Mouse (Mus musculus) limb, embryonic 11.5 days (tissue): ENCODE results near the gene H2-T3. TPM values are rescaled to one million over a fixed set of nuclear protein-coding genes. Genes with fewer than 3 reads are reported as not detected.

Experiments used
- ATAC-seq: fragments of 200-750 bp; cut with Nextera tagmentation; 2 replicates; pipeline ENCODE4 v1.8.0; 2017; ENCODE audit warnings: low read depth; ENCODE audit not compliant: insufficient number of reproducible peaks, low FRiP score, low TSS enrichment
- DNase-seq: peaks from one replicate; pipeline ENCODE4 v3.0.0-alpha.2; 2015; ENCODE audit warnings: low spot score
- H3K27ac ChIP-seq: fragments of 300-500 bp; sonication (generic); replicated peaks from 2 replicates; pipeline ENCODE4 v1.5.1; 2014; ENCODE audit warnings: low read depth, mild to moderate bottlenecking, low read length
- H3K27me3 ChIP-seq: fragments of 300-500 bp; sonication (generic); 2 replicates; pipeline ENCODE4 v1.6.1; 2014; ENCODE audit warnings: mild to moderate bottlenecking, low read length, mixed read lengths; ENCODE audit not compliant: control insufficient read depth, insufficient read depth
- H3K36me3 ChIP-seq: fragments of 300-500 bp; sonication (generic); 2 replicates; pipeline ENCODE4 v1.6.1; 2014; ENCODE audit warnings: mild to moderate bottlenecking, low read length, moderate library complexity, mixed read lengths; ENCODE audit not compliant: control insufficient read depth, insufficient read depth
- H3K4me1 ChIP-seq: fragments of 300-500 bp; sonication (generic); 2 replicates; pipeline ENCODE4 v1.6.1; 2014; ENCODE audit warnings: low read length, mixed read lengths; ENCODE audit not compliant: control insufficient read depth, insufficient read depth
- H3K4me2 ChIP-seq: fragments of 300-500 bp; sonication (generic); 2 replicates; pipeline ENCODE4 v1.6.1; 2014; ENCODE audit warnings: low read depth, mild to moderate bottlenecking, moderate library complexity; ENCODE audit not compliant: severe bottlenecking
- H3K4me3 ChIP-seq: fragments of 300-500 bp; sonication (generic); 2 replicates; pipeline ENCODE4 v1.5.1; 2014; ENCODE audit warnings: low read depth, low read length
- H3K9ac ChIP-seq: fragments of 300-500 bp; sonication (generic); 2 replicates; pipeline ENCODE4 v1.6.1; 2014; ENCODE audit warnings: mild to moderate bottlenecking, low read length
- H3K9me3 ChIP-seq: fragments of 300-500 bp; sonication (generic); 2 replicates; pipeline ENCODE4 v1.6.1; 2016; ENCODE audit warnings: low read length; ENCODE audit not compliant: control insufficient read depth
- WGBS: fragments of 180-500 bp; shearing (Covaris S2); extraction: QIAGEN DNeasy Blood & Tissue Kit; methylation state at CpG from one replicate; pipeline ENCODE4 v1.1.7; 2014; 5-methylcytosine and 5-hydroxymethylcytosine counted together
- polyA plus RNA-seq: library from polyadenylated mRNA; unstranded; fragments of >200 nt; fragmentation: Nextera tagmentation; extraction: Ambion mirVana; gene quantifications from 2 replicates; pipeline ENCODE4 v1.2.1, GENCODE M21; 2014

H2-T3 gene
- polyA plus RNA-seq, 1 experiment from 2014 or later: not detected

GRCm38 (mm10) chr17:36218594-36219155 lies 28.6 kb upstream of the H2-T3 start:
- no peak for ATAC-seq
- H3K9me3 ChIP-seq: no peaks in the 10 kb centered on the region
- H3K4me3 ChIP-seq: no peak overlapping the region
- no peak overlapping the region for H3K4me2 ChIP-seq
- H3K27ac ChIP-seq: no peak overlapping the region
- no peaks in the 10 kb centered on the region for H3K4me1 ChIP-seq
- DNase-seq: no peak
- WGBS: 59% methylated on average over 5 of the region's 5 CpGs
- H3K9ac ChIP-seq: no peak overlapping the region
- peaks cover 50% of the 10 kb centered on the region for H3K27me3 ChIP-seq
- no peaks in the 10 kb centered on the region for H3K36me3 ChIP-seq

- H3K4me3 ChIP-seq: no peak overlapping the region
- no peaks in the 10 kb centered on the region for H3K36me3 ChIP-seq
Observed at GRCm38 (mm10) chr17:36215586-36215985, 25.5 kb upstream of the H2-T3 start.

GRCm38 (mm10) chr17:36206846-36207245 lies 16.8 kb upstream of the H2-T3 start:
- Histone ChIP-seq H3K9ac (no peak overlapping the region), H3K4me2 (no peak overlapping the region), H3K36me3 (no peaks in the 10 kb centered on the region), H3K4me3 (no peak overlapping the region), H3K27me3 (peaks cover 21% of the 10 kb centered on the region), H3K27ac (no peak overlapping the region), H3K4me1 (no peaks in the 10 kb centered on the region), H3K9me3 (no peaks in the 10 kb centered on the region)
- no peak for DNase-seq
- no peak for ATAC-seq

More at GRCm38 (mm10) chr17:36215586-36215985, 25.5 kb upstream of the H2-T3 start:
- H3K27me3 ChIP-seq: peaks cover 45% of the 10 kb centered on the region
- DNase-seq (peak; percentile 22), ATAC-seq (no peak)
- no peak overlapping the region for H3K4me2 ChIP-seq
- no peak overlapping the region for H3K9ac ChIP-seq
- 4% methylated on average over 20 of the region's 20 CpGs for WGBS
- H3K4me1 ChIP-seq: no peaks in the 10 kb centered on the region
- no peak overlapping the region for H3K27ac ChIP-seq
- H3K9me3 ChIP-seq: no peaks in the 10 kb centered on the region

GRCm38 (mm10) chr17:36205862-36206261 lies 15.8 kb upstream of the H2-T3 start:
- H3K27me3 ChIP-seq: peaks cover 21% of the 10 kb centered on the region
- under 1% methylated on average over 41 of the region's 41 CpGs for WGBS
- no peaks in the 10 kb centered on the region for H3K4me1 ChIP-seq
- no peak overlapping the region for H3K9ac ChIP-seq
- H3K9me3 ChIP-seq: no peaks in the 10 kb centered on the region
- H3K36me3 ChIP-seq: no peaks in the 10 kb centered on the region
- H3K4me3 ChIP-seq: peak overlapping the region; percentile 22; the same call in 1 of the 2 replicates
- DNase-seq (peak; percentile 38), ATAC-seq (no peak)
- H3K27ac ChIP-seq: no peak overlapping the region
- peak overlapping the region; percentile 33 for H3K4me2 ChIP-seq

- DNase-seq: peak; percentile 28
- Histone ChIP-seq H3K4me2 (peak overlapping the region; percentile 33), H3K27me3 (peaks cover 21% of the 10 kb centered on the region), H3K36me3 (no peaks in the 10 kb centered on the region), H3K4me1 (no peaks in the 10 kb centered on the region), H3K27ac (no peak overlapping the region), H3K4me3 (peak overlapping the region; percentile 16), H3K9me3 (no peaks in the 10 kb centered on the region), H3K9ac (no peak overlapping the region)
- 2% methylated on average over 15 of the region's 15 CpGs for WGBS
- ATAC-seq: no peak
Observed at GRCm38 (mm10) chr17:36205456-36205855, 15.4 kb upstream of the H2-T3 start.

GRCm38 (mm10) chr17:36201851-36202250 lies 11.8 kb upstream of the H2-T3 start:
- H3K4me1 ChIP-seq: no peaks in the 10 kb centered on the region
- no peak overlapping the region for H3K4me2 ChIP-seq
- no peak for ATAC-seq
- H3K36me3 ChIP-seq: no peaks in the 10 kb centered on the region
- H3K27ac ChIP-seq: no peak overlapping the region
- peaks cover 19% of the 10 kb centered on the region for H3K27me3 ChIP-seq
- H3K4me3 ChIP-seq: no peak overlapping the region
- no peaks in the 10 kb centered on the region for H3K9me3 ChIP-seq
- 91% methylated on average over 2 of the region's 2 CpGs for WGBS
- H3K9ac ChIP-seq: no peak overlapping the region
- DNase-seq: no peak

GRCm38 (mm10) chr17:36198317-36198716 lies 8.2 kb upstream of the H2-T3 start:
- 10% methylated on average over 5 of the region's 5 CpGs for WGBS
- H3K9me3 ChIP-seq: no peaks in the 10 kb centered on the region
- H3K36me3 ChIP-seq: no peaks in the 10 kb centered on the region
- H3K4me3 ChIP-seq: no peak overlapping the region
- DNase-seq (peak; percentile 55), ATAC-seq (no peak)
- H3K4me1 ChIP-seq: no peaks in the 10 kb centered on the region
- H3K4me2 ChIP-seq: no peak overlapping the region
- no peaks in the 10 kb centered on the region for H3K27me3 ChIP-seq
- H3K27ac ChIP-seq: no peak overlapping the region
- no peak overlapping the region for H3K9ac ChIP-seq

GRCm38 (mm10) chr17:36194471-36194870 lies 4.4 kb upstream of the H2-T3 start:
- ATAC-seq (no peak), DNase-seq (no peak)
- Histone ChIP-seq H3K27me3 (peaks cover 8% of the 10 kb centered on the region), H3K9me3 (no peaks in the 10 kb centered on the region), H3K4me1 (no peaks in the 10 kb centered on the region), H3K4me2 (no peak overlapping the region), H3K4me3 (no peak overlapping the region), H3K9ac (no peak overlapping the region), H3K36me3 (no peaks in the 10 kb centered on the region), H3K27ac (no peak overlapping the region)
- WGBS: 89% methylated on average over 6 of the region's 6 CpGs

- Histone ChIP-seq H3K36me3 (no peaks in the 10 kb centered on the region), H3K4me2 (no peak overlapping the region), H3K4me1 (no peaks in the 10 kb centered on the region), H3K4me3 (no peak overlapping the region), H3K9me3 (no peaks in the 10 kb centered on the region), H3K27me3 (peaks cover 14% of the 10 kb centered on the region), H3K27ac (no peak overlapping the region), H3K9ac (no peak overlapping the region)
- DNase-seq (peak; percentile 89), ATAC-seq (no peak)
- WGBS: 34% methylated on average over 8 of the region's 8 CpGs
Observed at GRCm38 (mm10) chr17:36193546-36194141, 3.6 kb upstream of the H2-T3 start.
